Mouse (Mus musculus): Measurements from ENCODE around the gene Sgms1. TPM values are rescaled to one million over a fixed set of nuclear protein-coding genes. Genes with fewer than 3 reads are reported as not detected.
A peak's percentile ranks its signal among the peaks of the same experiment; 100 is the strongest.

The Sgms1 gene
- polyA plus RNA-seq, 2 experiments from 2014 or later: 42.2 to 48.0 TPM

DNA sequence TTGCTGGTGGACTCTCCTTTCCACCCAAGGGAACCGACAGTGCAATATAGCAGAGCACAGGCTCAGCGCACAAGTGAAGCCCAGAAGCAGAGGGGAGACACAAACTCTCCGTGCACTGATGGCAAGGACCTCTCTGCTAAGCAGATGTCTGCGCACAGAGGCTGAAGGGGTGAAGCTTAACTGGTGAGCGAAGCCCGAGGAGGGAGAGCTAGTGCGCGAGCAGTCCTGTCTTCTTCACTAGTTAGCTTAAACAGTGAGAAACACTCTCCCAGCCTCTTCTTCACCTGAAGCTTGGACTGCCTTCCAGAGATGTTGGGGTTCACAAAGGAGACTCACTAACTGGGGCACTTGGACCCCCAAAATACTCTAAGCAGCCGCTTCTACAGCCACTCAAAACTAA, 36.1 kb downstream of the Sgms1 start:
- no peak for ATAC-seq

DNA sequence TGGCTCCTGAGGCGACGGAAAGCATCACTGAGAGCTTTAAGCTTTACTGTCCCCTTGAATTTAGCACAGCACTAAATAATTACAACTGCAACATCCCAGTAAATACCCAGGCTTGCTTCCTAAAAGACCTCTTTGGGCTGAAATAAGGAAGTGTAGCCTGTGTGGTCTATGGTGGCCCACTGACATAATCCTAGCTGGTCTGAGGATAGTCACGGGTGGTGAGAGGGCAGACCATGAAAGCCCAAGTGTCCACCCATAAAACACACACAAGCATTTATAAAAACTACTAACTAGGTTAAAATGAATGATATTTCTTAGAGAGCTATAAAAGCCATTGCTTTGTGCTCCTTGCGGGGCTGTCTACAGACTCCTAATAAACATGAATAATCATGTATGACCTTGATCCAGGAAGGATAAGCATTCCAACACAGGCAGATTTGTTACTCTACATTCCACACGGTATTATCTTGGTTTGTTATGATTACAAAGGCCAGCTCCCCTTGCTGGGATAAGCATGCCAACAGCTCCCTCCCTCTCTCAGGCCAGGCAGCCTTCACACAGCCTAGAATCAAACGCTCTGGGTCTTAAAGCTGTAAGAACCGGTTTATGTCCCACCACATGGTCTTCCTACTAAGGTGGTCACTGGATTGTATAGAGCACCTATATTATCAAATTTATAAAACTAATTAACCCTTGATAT, 40.4 kb downstream of the Sgms1 start:
- ATAC-seq: no peak

DNA sequence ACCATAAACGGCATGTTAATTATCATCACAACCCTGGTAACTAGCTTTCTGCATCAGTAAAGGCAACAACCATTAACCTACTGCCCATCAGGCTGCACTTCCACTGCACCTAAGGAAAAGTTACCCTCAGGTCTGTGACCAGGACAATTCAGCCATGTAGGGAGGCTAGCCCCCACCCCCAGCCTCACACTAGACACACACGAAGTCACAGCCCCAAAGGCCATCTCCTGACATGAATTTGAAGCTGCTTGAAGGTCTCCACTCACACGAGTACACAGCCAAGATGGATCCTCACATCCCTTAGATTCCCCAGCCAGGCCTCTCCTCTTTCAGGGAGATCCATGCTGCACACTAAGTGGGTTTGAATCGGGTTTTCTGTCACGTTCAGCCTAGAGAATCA, 42.0 kb downstream of the Sgms1 start:
- no peak for ATAC-seq

DNA sequence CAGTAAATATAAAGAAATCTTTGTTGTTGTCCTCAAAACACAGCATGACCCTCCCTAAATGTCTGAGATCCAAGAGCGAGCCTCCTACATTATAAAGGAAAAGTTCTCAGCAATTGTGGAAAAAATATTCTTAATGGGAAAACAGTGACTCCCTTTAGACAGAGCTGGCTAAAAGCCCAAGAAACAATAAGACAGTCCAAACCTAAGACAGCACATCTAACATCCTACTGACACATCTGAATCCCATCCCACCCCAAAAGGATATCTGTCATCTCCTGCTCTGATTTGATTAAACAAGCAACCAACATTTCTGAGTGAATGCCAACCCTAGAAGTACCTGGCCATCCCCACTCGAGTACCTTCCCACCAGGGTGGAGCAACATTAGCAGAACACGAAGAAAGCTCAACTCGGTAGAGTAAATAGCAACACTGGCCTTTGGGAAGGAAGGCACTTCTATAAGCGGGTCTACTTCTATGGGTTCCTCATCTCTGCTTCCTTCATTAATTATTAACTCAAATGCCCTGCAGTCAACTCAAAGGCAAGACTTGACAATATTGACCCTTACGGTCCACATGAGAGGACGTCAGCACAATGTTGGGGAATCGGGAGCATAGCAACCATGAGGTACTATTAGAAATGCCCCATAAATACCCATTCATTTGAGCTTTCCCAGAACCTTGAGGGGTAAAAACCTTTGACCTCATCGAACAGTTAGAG, 42.7 kb downstream of the Sgms1 start:
- ATAC-seq: no peak

DNA sequence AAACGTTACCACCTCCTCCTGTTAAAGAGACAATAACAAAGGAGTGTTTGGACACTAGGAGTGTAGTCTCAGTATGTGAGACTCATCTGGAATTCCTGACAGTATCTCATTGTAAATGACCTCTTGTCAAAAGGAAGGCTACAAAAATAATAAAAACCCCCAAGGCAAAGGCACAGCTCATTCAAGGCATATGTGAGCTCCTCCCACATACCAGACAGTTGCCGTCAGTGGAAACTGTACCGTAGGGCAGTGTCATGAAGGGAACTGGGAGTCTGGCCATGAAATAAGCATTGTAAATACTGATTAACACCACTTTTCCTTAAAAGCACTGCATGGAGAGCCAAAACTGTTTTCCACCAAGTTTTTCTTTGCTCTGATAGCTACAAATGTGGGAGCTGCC, 43.3 kb downstream of the Sgms1 start:
- ATAC-seq: no peak

DNA sequence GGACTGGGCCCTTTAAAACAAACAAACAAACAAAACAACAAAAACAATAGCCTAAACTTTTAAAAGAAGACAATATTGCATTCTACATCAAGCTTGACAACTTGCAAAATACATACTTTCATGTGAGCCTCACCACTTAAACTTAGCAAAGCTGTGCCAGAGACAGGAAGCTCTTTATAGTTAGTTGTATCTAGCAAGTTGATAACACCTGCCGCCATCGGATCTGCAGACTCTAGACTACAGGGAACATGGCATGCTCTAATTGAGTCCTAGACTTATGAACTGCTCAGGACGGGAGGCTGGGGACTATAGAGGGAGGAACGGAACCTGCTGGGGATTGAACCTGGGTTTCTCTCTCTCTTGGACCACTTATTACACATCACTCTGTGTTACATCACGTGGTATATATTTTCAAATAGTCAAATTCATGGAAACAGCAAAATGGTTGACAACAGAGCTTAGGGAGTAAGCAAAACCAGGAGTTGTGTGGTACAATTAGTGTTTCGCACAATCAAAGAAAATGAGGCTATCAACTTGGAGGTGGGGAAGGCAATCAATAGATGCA, 44.3 kb downstream of the Sgms1 start:
- peak; percentile 39 for ATAC-seq

DNA sequence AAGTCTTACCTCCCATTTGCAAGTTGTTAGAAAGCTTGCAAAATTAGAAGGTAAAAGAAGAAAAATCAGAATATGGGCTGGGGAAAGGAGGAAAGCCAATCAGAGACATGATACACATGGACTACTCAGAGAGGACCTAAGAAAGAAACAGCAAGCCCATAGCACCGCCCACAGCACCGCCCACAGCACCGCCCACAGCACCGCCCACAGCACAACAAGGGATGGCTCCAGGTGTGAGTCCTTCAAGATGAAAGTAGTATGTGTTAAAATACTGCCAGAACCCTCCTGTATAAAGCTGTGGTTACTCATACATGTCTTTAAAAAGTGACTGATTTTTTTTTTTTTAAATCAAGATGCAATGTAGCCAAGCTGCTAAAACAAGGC, 44.8 kb downstream of the Sgms1 start:
- peak; percentile 75 for ATAC-seq

DNA sequence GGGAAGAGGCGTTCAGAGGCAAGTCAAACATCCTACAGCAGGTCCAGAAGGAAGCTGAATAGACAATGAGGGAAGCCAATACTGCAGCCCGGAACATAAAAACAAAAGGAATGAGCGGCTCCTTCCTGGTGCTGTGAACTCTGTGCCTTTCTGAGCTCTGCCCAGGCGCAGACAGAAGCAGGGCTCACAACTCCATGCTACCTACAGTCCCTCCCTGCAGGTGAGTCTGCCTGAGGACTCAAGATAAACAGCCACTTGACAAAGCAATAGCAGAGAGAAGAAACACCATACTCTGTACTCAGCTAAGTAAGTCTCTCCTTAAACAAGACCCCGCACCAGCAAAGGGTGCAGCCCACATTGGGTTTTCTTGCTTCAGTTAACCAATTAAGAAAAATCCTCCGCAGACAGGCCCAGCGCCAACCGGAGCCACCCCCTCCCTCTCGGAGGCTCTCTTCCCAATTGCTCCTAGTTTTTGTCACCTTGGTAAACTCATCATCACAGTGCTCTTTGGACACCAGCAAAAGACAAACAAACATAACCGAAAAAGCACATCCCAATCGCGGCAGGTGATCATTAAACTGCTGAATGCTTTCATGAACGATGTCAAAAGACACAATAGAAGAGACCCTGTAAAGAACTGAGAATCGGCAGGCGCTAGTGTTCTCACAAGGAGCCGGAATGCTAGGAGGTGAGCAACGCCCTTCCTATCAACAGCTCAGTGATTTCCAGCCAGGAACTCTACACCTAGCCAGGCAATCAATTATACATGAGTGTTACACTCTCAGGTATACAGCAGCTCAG, 45.4 kb downstream of the Sgms1 start:
- no peak for ATAC-seq

DNA sequence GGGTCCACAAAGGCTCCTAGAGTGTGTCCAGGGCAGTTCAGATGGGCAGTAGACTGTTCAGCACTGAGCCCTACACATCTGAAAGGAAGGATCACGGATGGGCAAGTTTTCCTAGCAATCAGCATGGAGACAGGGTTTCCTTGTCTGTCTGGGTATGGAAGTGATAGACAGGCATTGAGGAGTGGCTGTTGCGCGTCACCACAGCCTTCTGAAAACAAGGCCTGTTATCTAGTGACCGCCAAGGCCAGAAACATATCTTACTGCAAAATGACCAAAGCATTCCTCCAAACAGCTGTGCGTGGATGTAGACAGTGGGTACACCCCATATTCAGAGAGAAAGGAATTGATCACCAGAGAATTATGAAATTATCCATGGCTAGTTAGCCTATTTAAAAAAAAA, 47.1 kb downstream of the Sgms1 start:
- ATAC-seq: no peak

DNA sequence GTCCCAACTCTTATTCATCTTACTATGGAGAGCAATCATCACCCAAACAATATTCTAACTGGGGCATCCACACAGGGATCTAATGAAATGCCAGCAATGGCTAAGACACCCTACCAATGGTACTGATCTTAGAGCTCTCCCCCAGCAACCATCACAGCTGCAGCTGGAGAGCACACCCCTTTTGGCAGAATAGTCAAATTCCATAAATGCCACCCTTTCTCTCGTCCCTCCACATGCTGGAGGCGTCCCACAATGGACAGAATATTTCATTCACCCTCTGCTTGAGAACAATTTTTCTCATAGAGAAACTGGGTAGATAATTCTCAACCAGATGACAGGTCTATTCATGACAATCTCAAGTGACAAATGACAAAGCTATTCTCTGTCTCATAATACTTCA, 48.4 kb downstream of the Sgms1 start:
- ATAC-seq: no peak

DNA sequence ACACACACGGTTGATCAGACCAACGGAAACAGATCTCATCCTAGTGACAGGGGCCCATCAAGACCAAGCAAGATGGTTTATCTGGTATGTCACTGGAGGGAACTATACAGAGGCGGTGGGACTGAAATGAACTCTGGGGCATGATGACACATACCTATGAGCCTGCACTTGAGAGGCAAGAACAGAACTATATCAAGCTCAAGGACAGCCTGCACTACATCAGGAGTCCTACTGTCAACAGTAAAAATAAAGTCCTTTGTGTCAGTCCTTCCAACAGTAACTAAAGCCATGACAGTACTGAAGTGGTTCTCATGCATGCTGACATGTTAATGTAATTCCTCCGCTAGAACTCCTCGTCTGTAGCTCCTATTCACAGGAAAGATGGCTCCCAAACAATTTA, 49.3 kb downstream of the Sgms1 start:
- ATAC-seq: no peak

DNA sequence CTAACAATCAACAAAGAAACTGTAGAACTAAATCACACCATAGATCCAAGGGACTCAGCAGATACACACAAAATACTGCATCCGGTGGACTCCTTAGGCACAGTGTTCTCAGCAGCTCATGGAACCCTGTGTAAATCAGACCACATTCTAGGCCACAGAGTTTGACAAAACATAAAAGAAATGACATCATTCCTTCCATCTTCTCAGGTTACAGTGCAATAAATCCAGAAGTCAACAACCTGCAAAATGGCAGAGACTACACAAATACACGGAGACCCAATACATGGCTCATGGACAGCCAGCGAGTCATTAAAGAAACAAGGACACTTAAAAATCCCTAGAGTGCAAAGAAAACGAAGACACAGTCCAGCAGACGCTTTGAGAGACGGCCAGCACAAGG, 51.8 kb downstream of the Sgms1 start:
- no peak for ATAC-seq

DNA sequence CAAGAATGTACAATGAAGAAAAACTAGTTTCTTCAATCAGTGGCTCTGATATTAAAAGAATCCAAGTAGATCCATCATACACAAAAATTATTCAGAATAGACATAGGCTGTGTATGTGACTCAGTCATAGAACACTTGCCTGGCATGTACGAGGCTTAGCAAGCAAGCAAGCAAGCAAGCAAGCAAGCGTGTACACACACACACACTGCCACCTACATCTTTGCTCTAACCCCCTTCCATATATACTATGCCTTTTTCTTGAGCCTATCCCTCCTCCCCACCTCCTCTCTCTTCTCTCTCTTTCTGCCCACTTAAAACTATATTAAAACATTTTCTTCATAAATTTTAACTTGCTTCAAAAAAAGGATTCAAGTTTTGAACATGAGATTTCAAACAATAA, 54.8 kb downstream of the Sgms1 start:
- ATAC-seq: no peak

DNA sequence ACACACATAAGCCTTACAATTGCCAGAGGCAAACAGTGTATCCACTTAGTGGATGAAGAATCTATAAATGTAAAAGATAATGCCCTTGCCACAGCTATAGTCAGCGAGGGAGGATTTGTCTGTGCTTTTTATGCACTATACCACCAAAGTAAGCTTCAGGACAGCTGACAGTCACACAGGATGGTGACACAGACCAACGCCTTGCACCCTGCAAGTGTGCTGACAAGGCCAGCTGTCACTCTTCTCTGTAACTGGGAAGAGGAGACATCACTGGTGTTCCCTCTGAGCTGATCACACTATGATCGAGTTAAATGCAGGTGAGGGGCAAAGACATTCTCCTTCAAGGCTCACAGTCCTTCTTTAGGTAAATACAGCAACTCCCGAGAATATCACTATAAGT, 56.0 kb downstream of the Sgms1 start:
- ATAC-seq: no peak

DNA sequence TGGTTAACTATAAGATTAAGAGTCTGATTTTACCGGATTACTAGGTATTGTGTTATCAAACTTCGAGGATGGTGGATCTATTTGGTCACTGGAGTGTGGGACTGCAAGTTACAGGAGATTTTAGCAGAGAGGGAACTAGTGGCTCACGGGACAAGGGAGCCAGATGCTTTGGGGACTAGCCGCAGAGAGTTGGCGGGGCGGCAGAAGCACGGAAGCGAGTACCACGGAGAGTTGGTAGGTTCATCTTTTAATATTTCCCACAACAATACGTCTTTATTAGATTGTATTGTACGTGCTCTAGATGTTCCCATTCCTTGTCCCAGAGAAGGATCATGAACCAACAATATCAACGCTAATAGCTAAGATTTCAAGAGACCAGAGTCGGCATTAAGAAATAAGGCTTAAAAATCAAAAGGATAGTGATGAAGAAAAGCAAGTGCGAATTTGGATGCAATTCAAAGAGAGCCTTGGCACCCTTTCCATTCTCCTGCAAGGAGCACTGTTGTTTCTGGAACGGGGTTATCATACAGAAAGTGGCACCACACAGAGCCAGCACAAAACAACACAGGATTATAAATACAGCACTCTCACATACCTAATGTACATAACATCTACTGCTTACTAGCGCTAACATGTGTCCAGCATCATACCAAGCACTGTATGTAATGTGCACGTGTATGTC, 56.6 kb downstream of the Sgms1 start:
- ATAC-seq: no peak

DNA sequence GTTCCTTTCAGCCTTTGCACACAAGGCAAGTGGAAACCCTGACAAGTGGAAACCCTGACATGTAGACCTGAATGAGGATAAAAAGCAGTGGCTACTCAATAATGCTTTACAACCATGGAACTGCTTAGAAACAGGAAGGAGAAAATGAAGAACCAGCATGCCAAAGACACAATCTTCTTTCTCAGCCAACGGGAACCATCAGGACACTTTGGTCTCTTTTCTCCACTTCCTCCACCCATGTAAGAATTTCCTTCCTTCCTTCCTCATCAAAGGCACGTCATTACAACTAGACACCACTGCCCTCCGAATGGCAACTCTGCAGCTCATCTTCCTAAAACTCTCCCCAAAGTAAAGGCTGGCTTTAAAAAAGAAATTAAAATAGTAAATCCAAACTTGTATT, 59.3 kb downstream of the Sgms1 start:
- ATAC-seq: no peak

DNA sequence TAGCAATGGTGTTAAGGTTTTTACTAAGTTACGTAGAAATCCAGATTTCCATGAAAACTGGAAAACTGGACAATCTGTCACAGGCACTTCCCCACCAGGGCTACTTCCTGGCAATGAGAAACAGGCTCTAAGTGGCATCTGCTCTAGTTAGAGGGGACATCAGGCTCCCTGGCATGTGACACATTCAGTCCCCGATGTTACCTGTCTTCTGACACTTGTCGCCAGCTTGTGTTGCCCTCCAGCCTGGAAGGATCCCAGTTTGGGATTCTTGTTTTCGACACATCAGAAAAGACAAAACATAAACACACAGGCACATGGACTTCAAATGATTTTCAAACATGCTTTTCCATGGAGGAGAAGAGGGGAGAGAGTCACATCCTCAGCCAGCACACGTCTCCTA, 60.0 kb downstream of the Sgms1 start:
- ATAC-seq: no peak

DNA sequence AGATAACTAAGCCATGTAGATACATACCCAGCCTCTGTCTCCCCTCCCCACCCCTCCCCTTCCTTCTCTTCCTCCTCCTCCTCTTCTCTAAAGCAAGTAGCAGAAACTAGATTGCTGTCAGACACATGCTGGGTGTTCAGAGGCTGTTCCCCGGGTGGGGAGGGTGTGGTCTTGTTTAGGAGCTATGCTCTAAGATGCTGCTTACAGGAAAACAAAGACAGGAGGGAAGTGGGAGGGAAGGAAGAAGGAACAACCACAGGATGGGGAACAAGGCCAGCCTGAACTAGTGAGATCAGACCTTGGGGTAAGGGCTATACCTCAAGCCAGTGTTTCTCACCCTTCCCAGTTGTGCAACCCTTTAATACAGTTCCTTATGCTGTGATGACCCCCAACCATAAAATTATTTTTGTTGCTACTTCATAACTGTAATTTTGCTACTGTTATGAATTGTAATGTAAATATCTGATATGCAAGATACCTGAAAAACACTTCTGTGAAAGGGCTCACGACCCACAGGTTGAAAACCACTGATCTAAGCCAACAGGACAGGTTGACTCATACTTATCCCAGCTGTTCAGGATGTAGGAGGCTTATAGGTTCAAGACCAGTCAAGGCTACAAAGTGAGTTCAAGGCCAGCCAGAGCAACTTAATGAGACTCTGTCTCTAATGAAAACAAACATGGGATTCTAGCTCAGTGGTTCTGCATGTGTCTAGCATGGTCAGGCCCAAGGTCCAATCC, 61.3 kb downstream of the Sgms1 start:
- peak; percentile 12 for ATAC-seq

DNA sequence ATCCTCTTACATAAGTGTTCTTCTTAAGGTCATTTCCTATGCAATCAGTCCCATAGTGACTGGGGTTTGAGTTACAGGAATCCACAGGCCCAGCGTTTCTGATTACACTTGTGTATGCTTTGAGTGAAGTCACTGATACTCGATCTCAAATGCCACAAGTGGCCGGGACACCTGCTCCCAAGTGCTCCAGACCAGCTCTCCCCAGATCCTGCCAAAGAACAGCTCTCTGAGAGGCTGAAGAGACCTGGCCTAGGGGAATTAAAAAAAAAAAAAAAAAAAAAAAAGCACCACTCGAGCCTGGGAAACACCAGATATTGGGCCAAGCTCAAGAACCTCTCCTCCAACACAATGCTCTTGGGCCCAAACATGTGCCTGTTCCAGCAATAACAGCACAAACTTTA, 62.9 kb downstream of the Sgms1 start:
- no peak for ATAC-seq

DNA sequence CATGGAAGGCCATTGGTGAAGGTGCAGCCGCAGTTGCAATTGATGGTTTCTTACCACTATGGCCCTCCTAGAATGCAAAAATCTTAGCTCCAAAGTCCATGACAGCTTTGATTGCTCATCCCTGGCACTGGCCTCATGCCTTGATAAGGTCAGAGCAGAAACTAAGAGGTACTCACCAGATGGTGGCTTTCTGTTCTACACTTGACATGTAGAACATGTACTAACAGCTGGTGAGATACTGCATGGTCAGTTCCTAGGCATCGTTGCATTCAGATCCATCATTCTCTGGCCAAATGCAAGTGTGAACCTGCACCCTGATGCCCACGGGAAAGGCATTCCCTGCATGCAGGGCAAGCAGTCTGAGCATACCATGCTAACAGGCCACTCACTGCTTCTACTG, 63.4 kb downstream of the Sgms1 start:
- ATAC-seq: no peak

DNA sequence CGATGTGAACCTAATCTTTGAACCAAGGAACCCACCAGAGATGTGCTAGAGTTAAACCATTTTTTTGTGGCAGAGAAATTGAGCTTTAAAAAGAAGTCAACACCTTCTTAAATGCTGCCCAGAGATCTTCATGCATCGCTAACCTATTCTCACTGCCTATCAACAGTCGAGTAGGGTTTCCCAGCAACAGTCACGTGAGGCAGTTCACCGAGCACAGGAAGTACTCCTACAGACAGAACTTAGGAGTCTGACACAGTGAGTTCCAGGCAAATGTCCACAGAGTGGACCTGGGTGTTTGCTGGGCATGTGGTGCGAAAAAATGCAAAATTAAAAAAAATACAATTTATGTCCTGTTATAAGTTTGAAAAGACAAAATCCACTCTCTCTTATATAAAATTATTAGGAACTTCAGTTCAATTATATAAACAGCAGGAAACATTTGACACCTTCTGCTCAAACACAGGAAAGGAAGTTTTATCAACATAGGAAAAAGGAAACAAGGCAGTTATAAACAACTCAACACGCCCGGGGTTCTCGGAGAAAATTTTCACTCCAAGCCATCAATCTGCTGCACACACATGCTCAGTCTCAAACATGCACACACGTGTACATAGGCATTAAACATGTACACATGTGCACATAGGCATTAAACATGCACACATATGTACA, 64.3 kb downstream of the Sgms1 start:
- peak; percentile 83 for ATAC-seq

DNA sequence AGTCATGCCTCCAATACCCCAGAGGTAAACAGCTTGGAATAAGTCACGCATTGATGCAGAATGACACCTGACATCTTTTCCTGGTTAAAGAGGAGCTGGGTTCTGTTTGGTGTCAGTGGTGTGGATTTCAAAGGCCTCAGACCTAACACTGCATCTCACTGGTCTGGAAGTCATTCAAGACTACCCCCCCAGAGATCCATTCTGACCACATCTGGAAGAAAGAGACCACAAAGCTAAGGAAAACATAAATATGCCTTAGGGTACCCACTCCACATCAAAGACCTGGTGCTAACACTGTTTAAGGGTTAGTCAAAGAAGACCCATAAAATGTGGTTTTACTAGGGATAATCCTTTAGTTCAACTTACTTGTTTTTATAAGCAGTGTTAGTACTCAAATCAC, 65.0 kb downstream of the Sgms1 start:
- ATAC-seq: no peak

Data from CD4-positive, CD25-positive, alpha-beta regulatory T cell, adult 4 months (primary cell).